Mouse (Mus musculus) thymus, adult 2 months (tissue): ENCODE results near the gene Dennd1b.

ENCODE experiments used
- CTCF ChIP-seq: fragments of 200-500 bp; IDR thresholded peaks from 2 replicates; pipeline ENCODE4 v1.5.1; 2012; ENCODE audit warnings: mild to moderate bottlenecking, control low read depth, low read length, moderate library complexity, borderline replicate concordance; ENCODE audit not compliant: control insufficient read depth, poor library complexity, insufficient read depth; ENCODE audit errors: extremely low read depth
- POLR2A ChIP-seq: fragments of 200-500 bp; IDR thresholded peaks from 2 replicates; pipeline ENCODE4 v1.6.1; 2012; ENCODE audit warnings: mild to moderate bottlenecking, low read length, control low read depth, moderate library complexity; ENCODE audit not compliant: control insufficient read depth, poor library complexity, insufficient read depth; ENCODE audit errors: extremely low read depth

GRCm38 (mm10) chr1:139139644-139140043, 176.4 kb downstream of the Dennd1b start:
- TF ChIP-seq POLR2A (no peak), CTCF (no peak)
